Mouse (Mus musculus) thymus, postnatal 36 days (tissue): Measurements from ENCODE around the gene Ei24.

Source experiments
- DNase-seq, 2 experiments: peaks; one replicate each; pipeline ENCODE4 v3.0.0; 2022; ENCODE audit warnings: mixed read lengths in 2 of 2

Gene Ei24

DNA sequence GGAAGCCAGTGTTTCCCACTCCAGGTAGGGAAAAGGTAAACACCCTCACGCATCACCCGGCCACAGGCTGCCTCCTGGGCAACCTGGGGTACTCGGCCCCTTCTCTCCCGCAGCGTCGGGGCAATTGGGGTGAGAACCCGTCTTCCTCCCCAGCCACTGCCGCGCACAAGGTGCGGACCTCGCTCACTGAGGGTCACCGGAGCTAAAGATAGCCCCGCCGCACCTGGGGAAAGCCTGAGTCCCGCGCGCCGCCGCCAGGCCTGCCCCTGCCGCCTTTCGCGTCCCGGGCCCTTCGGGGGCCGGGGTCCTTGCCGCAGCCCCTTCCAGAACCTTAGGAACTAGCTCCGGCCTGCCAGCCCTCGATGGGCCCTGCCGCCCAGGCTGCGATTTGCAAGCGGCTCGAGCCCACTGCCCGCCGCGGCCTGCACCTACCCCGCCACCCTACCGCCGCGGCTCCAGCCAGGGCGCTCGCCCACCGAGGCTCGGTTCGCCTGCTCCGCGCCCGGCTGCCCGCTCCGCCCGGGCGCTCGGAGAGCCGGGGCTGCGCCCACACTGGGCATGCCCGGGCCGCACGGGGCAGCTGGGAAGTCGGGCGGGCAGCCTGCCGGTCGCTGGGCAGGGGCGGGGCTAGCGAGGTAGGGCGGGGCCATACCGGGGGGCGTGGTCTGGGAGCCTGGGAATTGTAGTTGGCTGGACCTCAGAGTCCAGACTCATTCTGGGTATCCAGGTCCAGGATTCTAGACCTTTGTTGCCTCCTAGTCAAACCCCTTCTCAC is at the start of gene Ei24:
Gene Ei24 (minus strand): TSS at position 613 of the 775 bp plus-strand sequence.
- DNase-seq = peak; percentile 80 to 86

- DNase-seq = no peak
These were observed 49.2 kb upstream of the Ei24 start for GRCm38 (mm10) chr9:36846346-36846745.

DNA sequence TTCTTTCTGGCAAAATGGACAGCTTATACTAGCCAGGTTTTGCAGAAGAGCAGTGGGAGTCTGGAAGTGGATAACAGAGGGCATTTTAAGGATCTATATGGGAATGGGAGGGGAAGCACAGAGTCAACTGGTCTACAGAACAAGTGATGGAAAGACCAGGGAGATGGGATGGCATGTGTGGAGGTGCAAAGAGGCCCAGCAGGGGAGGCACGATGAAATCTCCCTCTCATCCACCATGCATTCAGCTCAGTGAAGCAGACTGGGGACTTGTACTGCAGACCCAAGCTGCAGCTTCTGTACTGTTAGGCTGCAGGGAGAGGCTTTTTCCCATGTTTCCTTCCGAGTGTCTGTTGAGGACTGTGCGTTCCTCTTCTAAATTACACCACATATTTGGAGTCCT is 36.7 kb upstream of the Ei24 start:
- DNase-seq = no peak

- DNase-seq = no peak
These were observed 36.1 kb upstream of the Ei24 start for GRCm38 (mm10) chr9:36833043-36833881.

DNA sequence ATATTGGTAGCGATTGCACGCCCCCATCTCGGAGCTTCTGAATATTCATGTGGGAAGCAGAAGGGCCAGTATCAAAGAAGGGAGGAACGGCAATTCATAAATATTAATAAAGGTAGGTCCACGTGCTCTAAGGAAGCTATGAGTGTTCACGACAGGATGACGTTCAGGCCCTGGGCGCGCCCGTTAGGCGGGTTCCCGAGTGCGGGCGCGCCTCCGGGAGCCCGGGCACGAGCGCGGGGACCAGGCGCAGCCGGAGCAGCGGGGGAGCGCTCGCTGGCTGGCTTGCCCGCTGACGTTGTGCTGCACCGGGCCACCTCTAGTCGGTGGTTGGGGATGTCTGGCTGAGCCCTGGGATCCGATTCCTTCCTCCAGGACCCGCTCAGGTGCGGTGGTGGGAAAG is 35.3 kb upstream of the Ei24 start:
- DNase-seq = peak in 1 of 2 experiments; percentile 3

DNA sequence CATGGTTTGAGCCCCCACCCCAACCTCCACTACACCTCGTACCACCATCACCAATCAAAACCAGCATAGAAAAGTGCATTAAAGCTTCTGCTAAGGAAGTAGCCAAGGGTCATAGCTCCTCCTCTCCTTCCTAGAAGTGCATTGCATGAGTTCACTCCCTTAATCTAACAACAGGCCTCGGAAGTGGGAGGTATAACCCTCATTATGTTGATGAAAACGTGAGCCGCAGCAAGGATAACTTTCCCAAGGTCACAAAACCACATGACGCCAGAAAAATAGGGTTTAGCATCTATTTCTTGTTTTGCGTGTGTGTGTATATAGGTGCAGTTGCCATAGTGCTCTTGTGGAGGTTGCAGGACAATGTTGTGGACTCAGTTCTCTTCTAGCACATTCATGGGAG is 34.2 kb upstream of the Ei24 start:
- no peak for DNase-seq

DNA sequence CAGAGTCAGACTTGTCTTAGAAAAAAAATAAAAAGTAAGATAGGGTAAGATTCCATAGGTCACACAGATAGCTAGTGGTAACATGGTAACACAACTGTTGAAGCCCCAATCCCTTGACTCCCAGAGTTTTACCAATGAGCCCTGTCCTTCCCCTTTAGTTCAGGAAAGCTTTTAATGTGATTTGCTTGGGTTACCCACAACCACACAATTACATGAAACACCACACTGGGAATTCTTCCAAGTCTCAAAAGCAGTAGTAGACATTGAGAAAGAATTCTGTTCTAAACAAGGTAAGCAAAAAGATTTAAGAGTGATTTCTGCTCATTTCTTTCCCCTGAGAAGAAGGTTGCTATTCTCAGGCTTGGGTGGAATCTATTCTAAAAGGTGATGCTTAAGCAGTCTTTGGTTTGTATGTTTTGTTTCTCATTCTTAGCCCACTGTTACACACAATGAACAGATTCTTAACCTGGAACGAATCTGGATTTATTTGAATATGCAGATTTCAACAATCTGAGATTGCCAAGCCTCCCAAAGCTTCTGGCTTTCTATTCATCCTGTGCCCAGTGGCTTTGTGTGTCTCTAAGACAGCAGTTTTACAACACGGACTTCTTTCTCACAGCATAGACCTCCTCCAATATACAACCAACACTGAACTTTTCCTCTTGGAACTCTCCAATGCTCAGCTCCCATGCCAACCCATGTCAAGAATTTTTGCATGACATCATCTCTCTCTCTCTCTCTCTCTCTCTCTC is 29.6 kb upstream of the Ei24 start:
- no peak for DNase-seq

DNA sequence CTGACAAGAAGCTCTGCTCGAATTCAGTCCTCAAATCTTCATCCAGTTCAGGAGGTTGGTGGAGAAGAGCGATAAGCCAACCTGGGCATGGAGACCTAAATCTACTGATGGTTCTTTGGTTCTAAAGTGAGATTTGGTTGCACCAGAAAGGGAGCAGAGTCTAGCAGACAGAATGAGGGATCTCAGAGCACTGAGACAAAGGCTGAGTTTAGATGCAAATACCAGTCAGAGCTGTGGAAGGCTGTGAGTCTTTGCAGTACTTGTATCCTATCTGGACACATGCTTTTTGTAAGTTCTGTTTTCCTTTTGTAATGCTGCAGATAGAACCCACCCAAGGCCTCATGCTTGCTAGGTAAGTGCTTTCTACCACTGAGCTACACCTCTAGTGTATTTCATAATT is 24.8 kb upstream of the Ei24 start:
- no peak for DNase-seq

DNA sequence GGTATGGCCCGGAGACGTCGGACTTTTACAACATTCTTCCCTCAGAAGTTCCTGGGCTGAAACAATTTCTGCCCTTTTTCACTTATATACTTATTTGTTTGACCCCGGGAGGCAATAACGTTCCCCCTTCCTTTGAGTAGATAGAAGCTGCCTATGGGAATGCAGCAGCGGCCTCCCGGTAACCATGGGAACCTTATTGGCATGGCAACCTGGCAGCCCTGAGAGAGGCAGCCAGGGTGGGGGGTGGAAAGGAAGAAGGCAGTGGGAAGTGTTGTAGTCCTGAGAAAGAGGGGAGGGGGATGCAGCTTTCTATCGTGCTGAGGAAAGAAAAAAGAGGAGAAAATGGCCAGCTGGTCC is 24.4 kb upstream of the Ei24 start, which contains the start of gene Fez1:
Gene Fez1 (plus strand): TSS at position 221 of the 357 bp plus-strand sequence.
- no peak for DNase-seq

DNA sequence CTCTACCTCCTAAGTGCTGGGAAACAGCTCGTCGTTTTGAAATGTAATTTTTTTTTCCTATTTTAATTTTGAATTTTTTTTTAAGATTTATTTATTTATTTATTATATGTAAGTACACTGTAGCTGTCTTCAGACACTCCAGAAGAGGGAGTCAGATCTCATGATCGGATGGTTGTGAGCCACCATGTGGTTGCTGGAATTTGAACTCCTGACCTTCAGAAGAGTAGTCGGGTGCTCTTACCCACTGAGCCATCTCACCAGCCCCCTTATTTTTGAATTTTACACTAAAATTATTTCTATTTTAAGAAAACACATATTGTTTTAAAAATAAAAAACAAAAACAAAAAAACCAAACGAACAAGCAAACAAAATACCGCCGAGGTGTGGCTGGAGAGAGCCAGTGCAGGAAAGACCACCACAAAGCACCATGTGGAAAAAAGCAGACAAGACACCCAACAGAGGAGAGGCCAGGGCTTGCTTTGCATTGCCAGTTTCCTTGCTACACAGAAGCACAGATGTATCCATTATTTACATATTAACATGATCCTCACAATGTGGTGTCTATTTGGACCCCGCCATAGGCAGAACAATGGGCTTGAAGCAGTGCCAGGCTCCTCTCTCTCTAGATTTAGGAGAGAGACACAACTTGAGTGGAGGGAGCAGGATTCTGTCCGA is 23.9 kb upstream of the Ei24 start:
- no peak for DNase-seq

DNA sequence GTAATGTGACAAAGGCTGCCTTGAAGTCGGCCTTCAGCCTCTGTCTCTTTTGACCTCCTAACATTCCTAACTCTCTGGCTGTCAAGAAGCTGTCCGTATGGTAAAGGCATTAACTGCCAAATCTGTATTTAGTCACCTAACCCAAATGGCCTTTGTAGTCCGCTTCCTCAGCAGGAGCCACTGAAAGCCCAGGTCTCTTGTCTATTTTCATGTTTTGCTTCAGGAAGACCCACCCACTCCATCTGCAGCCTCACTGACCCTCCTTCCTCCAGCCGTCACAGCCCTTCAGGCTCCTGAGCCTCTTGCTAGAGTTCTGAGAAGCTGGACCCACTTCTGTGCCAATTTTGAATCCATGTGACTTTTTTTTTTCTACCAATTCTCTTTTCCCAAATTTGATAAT is 21.7 kb upstream of the Ei24 start:
- no peak for DNase-seq

- no peak for DNase-seq
These were observed 17.3 kb upstream of the Ei24 start for GRCm38 (mm10) chr9:36814486-36814885.

DNA sequence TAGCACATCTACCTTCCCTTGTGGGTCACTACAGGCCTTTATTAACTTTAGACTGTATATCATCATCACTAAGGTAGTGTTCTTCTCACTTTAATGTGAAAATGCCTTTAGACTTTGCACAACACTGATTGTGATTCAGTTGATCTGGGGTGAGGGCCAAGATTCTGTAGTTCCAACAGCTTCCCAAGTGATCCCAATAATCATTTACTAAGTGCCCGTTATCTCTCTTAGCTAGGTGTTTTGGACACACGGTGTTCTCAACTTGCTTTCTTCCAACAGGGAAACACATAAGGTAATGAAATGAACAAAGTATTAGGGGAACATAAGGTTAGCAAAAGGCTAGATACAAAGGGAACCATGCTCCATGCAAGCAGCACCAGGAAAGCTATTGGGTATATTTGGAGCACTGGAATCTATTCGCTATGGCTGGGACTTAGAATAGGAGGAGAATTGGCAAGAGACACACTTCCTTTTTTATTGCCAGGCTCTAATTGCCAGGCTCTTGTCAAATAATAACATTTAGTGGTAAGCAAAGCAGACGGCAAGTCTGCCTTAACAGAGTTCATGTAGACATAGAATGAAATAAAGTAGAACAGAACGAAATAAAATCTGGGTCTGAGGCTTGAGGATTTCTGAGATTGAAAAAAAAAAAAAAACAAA is 11.1 kb upstream of the Ei24 start:
- no peak for DNase-seq

GRCm38 (mm10) chr9:36805256-36805975 is 8.2 kb upstream of the Ei24 start:
- no peak for DNase-seq

DNA sequence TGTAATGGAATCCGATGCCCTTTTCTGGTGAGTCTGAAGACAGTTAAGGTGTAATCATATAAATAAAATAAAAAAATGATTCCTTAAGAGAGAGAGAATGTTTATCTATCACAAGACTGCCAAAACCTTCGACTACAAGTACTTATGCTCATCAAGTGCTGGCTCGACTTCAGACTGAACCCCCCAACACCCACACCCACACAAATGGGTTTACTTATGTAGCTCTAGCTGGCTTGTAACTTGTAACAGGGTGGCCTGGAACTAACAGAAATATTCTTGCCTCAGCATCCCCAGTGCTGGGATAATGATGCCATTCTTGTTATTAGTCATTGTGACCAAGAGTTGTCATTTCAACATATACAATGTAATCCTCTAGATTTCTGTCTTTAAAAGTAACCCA is 6.7 kb upstream of the Ei24 start:
- no peak for DNase-seq

GRCm38 (mm10) chr9:36803386-36803785 is 6.2 kb upstream of the Ei24 start:
- DNase-seq = no peak

DNA sequence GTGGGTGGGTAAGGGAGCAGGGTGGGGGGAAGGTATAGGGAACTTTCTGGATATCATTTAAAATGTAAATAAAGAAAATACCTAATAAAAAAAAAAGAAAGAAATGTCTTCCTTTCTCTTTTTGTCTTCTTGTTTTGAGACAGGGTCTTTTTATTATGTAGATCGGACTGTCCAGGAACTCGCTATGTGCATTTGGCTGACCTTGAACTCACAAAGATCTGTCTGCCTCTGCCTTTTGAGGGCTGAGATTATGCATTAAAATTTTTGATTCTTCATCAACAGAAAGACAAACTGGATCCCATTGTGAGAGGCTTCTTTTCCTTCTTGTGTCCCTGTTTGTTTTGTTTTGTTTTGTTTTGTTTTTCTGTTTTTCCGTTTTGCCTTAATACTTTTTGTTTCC is 5.8 kb upstream of the Ei24 start:
- no peak for DNase-seq

DNA sequence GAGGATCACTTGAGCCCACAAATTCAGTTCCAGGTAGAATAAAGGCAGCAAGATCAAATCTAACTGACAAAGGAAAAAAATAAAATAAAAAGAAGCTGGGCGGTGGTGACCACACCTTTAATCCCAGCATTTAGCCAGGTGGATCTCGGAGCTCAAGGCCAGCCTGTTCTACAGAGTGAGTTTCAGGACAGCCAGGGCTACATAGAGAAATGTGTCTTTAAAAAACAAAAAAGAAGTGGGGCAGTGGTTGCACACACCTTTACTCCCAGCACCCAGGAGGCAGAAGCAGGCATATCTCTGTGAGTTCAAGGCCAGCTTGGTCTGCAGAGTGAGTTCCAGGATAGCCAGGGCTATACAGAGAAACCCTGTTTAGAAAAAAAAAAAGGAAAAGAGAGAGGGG is 4.8 kb upstream of the Ei24 start:
- no peak for DNase-seq

DNA sequence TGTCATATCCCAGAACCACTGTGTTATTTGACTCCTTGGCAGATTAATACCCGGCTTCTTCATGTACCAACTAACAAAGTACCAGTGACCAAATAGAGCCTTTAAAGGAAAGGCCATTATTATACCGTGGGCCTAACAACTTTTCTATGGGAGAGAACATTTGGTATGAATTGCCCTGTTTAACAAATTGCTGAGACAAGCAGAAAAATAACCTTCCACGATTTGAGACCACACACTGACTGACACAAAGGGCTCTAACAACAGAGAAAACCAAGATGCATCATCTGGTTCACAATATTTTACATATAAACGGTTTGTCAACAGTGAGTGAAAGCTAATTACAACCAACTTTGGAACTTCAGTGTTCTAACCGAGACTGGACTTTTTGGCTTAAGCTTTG is 969 bp downstream of the Ei24 start:
- DNase-seq = no peak

DNA sequence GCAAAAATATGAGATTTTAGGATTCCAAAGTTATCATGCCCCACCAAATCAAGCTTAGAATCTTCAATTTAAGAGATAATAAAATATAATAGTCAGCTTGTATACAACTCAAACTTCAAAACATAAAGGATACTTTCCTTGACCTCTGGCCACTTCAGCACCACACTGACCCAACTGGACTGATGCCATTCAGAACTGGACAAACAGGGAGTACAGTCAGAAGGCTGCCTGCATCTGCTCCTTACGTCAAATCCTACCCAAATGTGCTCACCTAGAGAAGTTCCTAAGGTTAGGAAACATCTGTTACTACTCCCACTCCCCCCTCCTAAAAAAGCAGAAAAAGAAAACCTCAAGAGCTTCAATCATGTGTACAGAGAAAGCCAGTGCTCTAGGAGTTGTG is 1.6 kb downstream of the Ei24 start:
- DNase-seq = no peak

GRCm38 (mm10) chr9:36794487-36794886 is 2.7 kb downstream of the Ei24 start:
- no peak for DNase-seq

GRCm38 (mm10) chr9:36792191-36792590 is 5.0 kb downstream of the Ei24 start:
- no peak for DNase-seq
